Mouse (Mus musculus): Measurements from ENCODE around the gene Ccdc42. TPM values are rescaled to one million over a fixed set of nuclear protein-coding genes. Genes with fewer than 3 reads are reported as not detected.

The Ccdc42 gene
- not detected for polyA plus RNA-seq (2017; shearing (Covaris generic))

GRCm38 (mm10) chr11:68586721-68587120 lies at the start of gene Ccdc42:
Gene Ccdc42, plus strand, starts transcription at chr11:68587021.

GRCm38 (mm10) chr11:68555918-68556584 lies 30.8 kb upstream of the Ccdc42 start, which contains the start of gene Mfsd6l:
Gene Mfsd6l, plus strand, starts transcription at chr11:68556186.

Other genes with a start within 250 kb of the Ccdc42 start
- 0.84 TPM for gene Ntn1, start 186.2 kb upstream of the Ccdc42 start, polyA plus RNA-seq (2017; shearing (Covaris generic))
- 70.7 TPM for gene Pik3r5, start 154.9 kb upstream of the Ccdc42 start, polyA plus RNA-seq (2017; shearing (Covaris generic))
- not detected for gene Pik3r6, start 84.0 kb upstream of the Ccdc42 start, polyA plus RNA-seq (2017; shearing (Covaris generic))
- gene Mfsd6l, start 30.8 kb upstream of the Ccdc42 start, polyA plus RNA-seq (2017; shearing (Covaris generic)) = not detected
- 0.62 TPM for gene Myh10, start 104.5 kb downstream of the Ccdc42 start, polyA plus RNA-seq (2017; shearing (Covaris generic))

Measured in inflammation-experienced regulatory T-cells, adult 16 weeks (primary cell).